Mouse (Mus musculus): ENCODE measurements at regions not wholly inside any gene's neighbourhood (a gene's known extent, or its start where the extent isn't known, plus 50 kb on each side); places are given as distances from the start of the nearest gene placed in this dataset.
A peak's percentile ranks its signal among the peaks of the same experiment; 100 is the strongest.

- no peak overlapping the region for H3K9ac ChIP-seq (ENCODE audit: low read depth, poor library complexity, severe bottlenecking)
- H3K27me3 ChIP-seq (ENCODE audit: control insufficient read depth, insufficient read depth, low read length, poor library complexity, severe bottlenecking), result peaks cover 9% of the 10 kb centered on the region; the same call in 1 of the 2 replicates
- H3K9me3 ChIP-seq (replicated peaks; ENCODE audit: control insufficient read depth, insufficient read depth, low read length, poor library complexity, severe bottlenecking), result no peaks in the 10 kb centered on the region
- no peak overlapping the region for H3K4me3 ChIP-seq (ENCODE audit: low read depth, low read length)
- no peaks in the 10 kb centered on the region for H3K4me1 ChIP-seq (ENCODE audit: control insufficient read depth, insufficient read depth, low read length)
- H3K36me3 ChIP-seq (ENCODE audit: control insufficient read depth, insufficient read depth, low read length, poor library complexity, severe bottlenecking), result no peaks in the 10 kb centered on the region
- TF ChIP-seq EP300 (IDR thresholded peaks at IDR 0.05; ENCODE audit: insufficient read depth, low read depth, low read length), result no peak
- TF ChIP-seq CTCF (IDR thresholded peaks at IDR 0.05; ENCODE audit: low read depth, low read length), result no peak
- no peak for TF ChIP-seq POLR2A (IDR thresholded peaks at IDR 0.05; ENCODE audit: insufficient read depth, low read length)
- no peak overlapping the region for H3K27ac ChIP-seq (ENCODE audit: insufficient read depth, low read length)
These were observed 91.2 kb upstream of the Hsd17b12 start for GRCm38 (mm10) chr2:94248948-94249347.

DNA sequence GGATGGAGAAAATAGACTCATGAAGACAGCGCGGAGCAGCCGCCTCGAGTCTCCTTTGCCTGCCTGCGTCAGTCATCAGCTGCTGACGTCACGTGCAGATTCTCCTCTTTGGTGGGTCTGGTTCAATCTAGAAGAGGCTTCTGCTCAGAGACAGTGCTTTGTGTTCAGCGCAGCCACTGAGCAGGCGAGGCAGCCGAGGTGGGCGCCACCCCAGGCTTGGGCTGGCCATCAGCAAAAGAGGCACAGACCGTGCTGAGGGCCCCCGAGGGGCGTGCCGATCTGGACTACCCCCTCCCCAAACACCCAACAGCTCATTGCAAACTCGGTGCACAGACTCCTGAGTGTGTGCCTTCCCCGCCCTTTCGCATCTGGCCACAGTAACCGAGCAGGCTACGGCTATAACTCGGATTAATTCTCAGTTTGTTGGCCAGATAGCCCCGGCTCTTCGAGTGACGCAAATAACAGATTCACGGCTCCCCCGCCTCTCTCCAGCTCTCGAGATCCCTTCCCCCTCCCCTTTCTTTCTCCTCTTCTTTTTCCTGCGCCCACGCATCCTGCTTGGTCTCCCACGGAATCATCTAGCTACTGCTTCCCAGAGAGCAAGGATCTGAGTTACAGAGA, 89.2 kb upstream of the Hsd17b12 start:
- no peaks in the 10 kb centered on the region for H3K4me1 ChIP-seq (ENCODE audit: control insufficient read depth, insufficient read depth, low read length)
- peak overlapping the region; percentile 14; the same call in 1 of the 2 replicates for H3K4me3 ChIP-seq (ENCODE audit: low read depth, low read length)
- H3K27ac ChIP-seq (ENCODE audit: insufficient read depth, low read length), result no peak overlapping the region

GRCm38 (mm10) chr2:94246180-94246611, 88.4 kb upstream of the Hsd17b12 start:
- Histone ChIP-seq H3K4me1 (ENCODE audit: control insufficient read depth, insufficient read depth, low read length) (no peaks in the 10 kb centered on the region), H3K9me3 (replicated peaks; ENCODE audit: control insufficient read depth, insufficient read depth, low read length, poor library complexity, severe bottlenecking) (no peaks in the 10 kb centered on the region), H3K27me3 (ENCODE audit: control insufficient read depth, insufficient read depth, low read length, poor library complexity, severe bottlenecking) (peaks cover 19% of the 10 kb centered on the region), H3K4me3 (ENCODE audit: low read depth, low read length) (no peak overlapping the region), H3K36me3 (ENCODE audit: control insufficient read depth, insufficient read depth, low read length, poor library complexity, severe bottlenecking) (no peaks in the 10 kb centered on the region), H3K9ac (ENCODE audit: low read depth, poor library complexity, severe bottlenecking) (no peak overlapping the region), H3K27ac (ENCODE audit: insufficient read depth, low read length) (no peak overlapping the region)
- TF ChIP-seq EP300 (IDR thresholded peaks at IDR 0.05; ENCODE audit: insufficient read depth, low read depth, low read length) (no peak), CTCF (IDR thresholded peaks at IDR 0.05; ENCODE audit: low read depth, low read length) (no peak), POLR2A (IDR thresholded peaks at IDR 0.05; ENCODE audit: insufficient read depth, low read length) (no peak)

More for the DNA sequence above, 89.2 kb upstream of the Hsd17b12 start:
- Histone ChIP-seq H3K9ac (ENCODE audit: low read depth, poor library complexity, severe bottlenecking) (no peak overlapping the region), H3K36me3 (ENCODE audit: control insufficient read depth, insufficient read depth, low read length, poor library complexity, severe bottlenecking) (no peaks in the 10 kb centered on the region), H3K9me3 (replicated peaks; ENCODE audit: control insufficient read depth, insufficient read depth, low read length, poor library complexity, severe bottlenecking) (no peaks in the 10 kb centered on the region), H3K27me3 (ENCODE audit: control insufficient read depth, insufficient read depth, low read length, poor library complexity, severe bottlenecking) (peaks cover 13% of the 10 kb centered on the region; the same call in 1 of the 2 replicates)
- TF ChIP-seq CTCF (IDR thresholded peaks at IDR 0.05; ENCODE audit: low read depth, low read length) (no peak), POLR2A (IDR thresholded peaks at IDR 0.05; ENCODE audit: insufficient read depth, low read length) (no peak), EP300 (IDR thresholded peaks at IDR 0.05; ENCODE audit: insufficient read depth, low read depth, low read length) (no peak)

- H3K27ac ChIP-seq (ENCODE audit: insufficient read depth, low read length), result no peak overlapping the region
- H3K27me3 ChIP-seq (ENCODE audit: control insufficient read depth, insufficient read depth, low read length, poor library complexity, severe bottlenecking), result peaks cover 26% of the 10 kb centered on the region
- H3K9ac ChIP-seq (ENCODE audit: low read depth, poor library complexity, severe bottlenecking), result no peak overlapping the region
- H3K9me3 ChIP-seq (replicated peaks; ENCODE audit: control insufficient read depth, insufficient read depth, low read length, poor library complexity, severe bottlenecking), result no peaks in the 10 kb centered on the region
- no peaks in the 10 kb centered on the region for H3K4me1 ChIP-seq (ENCODE audit: control insufficient read depth, insufficient read depth, low read length)
- H3K4me3 ChIP-seq (ENCODE audit: low read depth, low read length), result no peak overlapping the region
- no peaks in the 10 kb centered on the region for H3K36me3 ChIP-seq (ENCODE audit: control insufficient read depth, insufficient read depth, low read length, poor library complexity, severe bottlenecking)
- TF ChIP-seq POLR2A (IDR thresholded peaks at IDR 0.05; ENCODE audit: insufficient read depth, low read length) (no peak), CTCF (IDR thresholded peaks at IDR 0.05; ENCODE audit: low read depth, low read length) (peak; percentile 85), EP300 (IDR thresholded peaks at IDR 0.05; ENCODE audit: insufficient read depth, low read depth, low read length) (0 out of 2 replicates have a peak, but pooled peaks have one; percentile 32)
These were observed 87.7 kb upstream of the Hsd17b12 start for GRCm38 (mm10) chr2:94245305-94245959.

GRCm38 (mm10) chr2:94244140-94244539, 86.4 kb upstream of the Hsd17b12 start:
- no peaks in the 10 kb centered on the region for H3K36me3 ChIP-seq (ENCODE audit: control insufficient read depth, insufficient read depth, low read length, poor library complexity, severe bottlenecking)
- no peak overlapping the region for H3K27ac ChIP-seq (ENCODE audit: insufficient read depth, low read length)
- H3K4me3 ChIP-seq (ENCODE audit: low read depth, low read length), result 0 out of 2 replicates have a peak overlapping the region, but pooled peaks have one; percentile 52
- TF ChIP-seq CTCF (IDR thresholded peaks at IDR 0.05; ENCODE audit: low read depth, low read length) (no peak), POLR2A (IDR thresholded peaks at IDR 0.05; ENCODE audit: insufficient read depth, low read length) (no peak), EP300 (IDR thresholded peaks at IDR 0.05; ENCODE audit: insufficient read depth, low read depth, low read length) (no peak)
- H3K9me3 ChIP-seq (replicated peaks; ENCODE audit: control insufficient read depth, insufficient read depth, low read length, poor library complexity, severe bottlenecking), result no peaks in the 10 kb centered on the region
- no peaks in the 10 kb centered on the region for H3K4me1 ChIP-seq (ENCODE audit: control insufficient read depth, insufficient read depth, low read length)
- H3K9ac ChIP-seq (ENCODE audit: low read depth, poor library complexity, severe bottlenecking), result no peak overlapping the region
- peaks cover 30% of the 10 kb centered on the region for H3K27me3 ChIP-seq (ENCODE audit: control insufficient read depth, insufficient read depth, low read length, poor library complexity, severe bottlenecking)

Data from ES-Bruce4 (cell line).